Mouse (Mus musculus): ENCODE results near the gene Bptf.
"Not testable (repeated sequence)": the region's sequence is repeated elsewhere in the genome, so short reads cannot be mapped to it uniquely, and the experiment has no call there.

The Bptf gene

GRCm38 (mm10) chr11:107131749-107132421 lies at the start of gene Bptf:
Gene Bptf, minus strand, starts transcription at chr11:107132127.
- DNase-seq (ENCODE audit: extremely low spot score) = peak; percentile 88

GRCm38 (mm10) chr11:107161215-107161614 lies 29.3 kb upstream of the Bptf start:
- no peak for DNase-seq (ENCODE audit: extremely low spot score)

GRCm38 (mm10) chr11:107159034-107159433 lies 27.1 kb upstream of the Bptf start:
- DNase-seq (ENCODE audit: extremely low spot score) = no peak

GRCm38 (mm10) chr11:107156977-107157642 lies 25.2 kb upstream of the Bptf start:
- no peak for DNase-seq (ENCODE audit: extremely low spot score)

GRCm38 (mm10) chr11:107155292-107155691 lies 23.4 kb upstream of the Bptf start:
- DNase-seq (ENCODE audit: extremely low spot score) = no peak

- no peak for DNase-seq (ENCODE audit: extremely low spot score)
These were observed 22.5 kb upstream of the Bptf start for GRCm38 (mm10) chr11:107154431-107154830.

- DNase-seq (ENCODE audit: extremely low spot score) = no peak
These were observed 21.7 kb upstream of the Bptf start for GRCm38 (mm10) chr11:107153645-107154044.

- DNase-seq (ENCODE audit: extremely low spot score) = no peak
These were observed 19.9 kb upstream of the Bptf start for GRCm38 (mm10) chr11:107151809-107152208.

- not testable (repeated sequence) for DNase-seq (ENCODE audit: extremely low spot score)
These were observed 12.0 kb upstream of the Bptf start for GRCm38 (mm10) chr11:107143956-107144355.

- no peak for DNase-seq (ENCODE audit: extremely low spot score)
These were observed 10.5 kb upstream of the Bptf start for GRCm38 (mm10) chr11:107142382-107142781.

- no peak for DNase-seq (ENCODE audit: extremely low spot score)
These were observed 8.8 kb upstream of the Bptf start for GRCm38 (mm10) chr11:107140756-107141155.

- DNase-seq (ENCODE audit: extremely low spot score) = no peak
These were observed 6.7 kb upstream of the Bptf start for GRCm38 (mm10) chr11:107138633-107139032.

GRCm38 (mm10) chr11:107137593-107137992 lies 5.7 kb upstream of the Bptf start:
- DNase-seq (ENCODE audit: extremely low spot score) = no peak

GRCm38 (mm10) chr11:107136458-107136857 lies 4.5 kb upstream of the Bptf start:
- not testable (repeated sequence) for DNase-seq (ENCODE audit: extremely low spot score)

- DNase-seq (ENCODE audit: extremely low spot score) = no peak
These were observed 3.8 kb upstream of the Bptf start for GRCm38 (mm10) chr11:107135741-107136140.

- DNase-seq (ENCODE audit: extremely low spot score) = no peak
These were observed 499 bp upstream of the Bptf start for GRCm38 (mm10) chr11:107132426-107132825.

- peak; percentile 80 for DNase-seq (ENCODE audit: extremely low spot score)
These were observed 813 bp downstream of the Bptf start for GRCm38 (mm10) chr11:107130879-107131748.

- no peak for DNase-seq (ENCODE audit: extremely low spot score)
These were observed 1.6 kb downstream of the Bptf start for GRCm38 (mm10) chr11:107130221-107130788.

- DNase-seq (ENCODE audit: extremely low spot score) = no peak
These were observed 2.3 kb downstream of the Bptf start for GRCm38 (mm10) chr11:107129641-107130040.

- DNase-seq (ENCODE audit: extremely low spot score) = not testable (repeated sequence)
These were observed 5.2 kb downstream of the Bptf start for GRCm38 (mm10) chr11:107126716-107127115.

GRCm38 (mm10) chr11:107125011-107125410 lies 6.9 kb downstream of the Bptf start:
- no peak for DNase-seq (ENCODE audit: extremely low spot score)

- no peak for DNase-seq (ENCODE audit: extremely low spot score)
These were observed 7.6 kb downstream of the Bptf start for GRCm38 (mm10) chr11:107124327-107124731.
